Mouse (Mus musculus) megakaryocyte, embryonic 14.5 days (primary cell): ENCODE measurements around the gene Vmn2r71. TPM values are rescaled to one million over a fixed set of nuclear protein-coding genes. Genes with fewer than 3 reads are reported as not detected.

Experiments used
- H3K27me3 ChIP-seq: replicated peaks from 2 replicates; pipeline ENCODE3; 2012; ENCODE audit warnings: inconsistent platforms
- H3K36me3 ChIP-seq: replicated peaks from 2 replicates; pipeline ENCODE3; 2012; ENCODE audit warnings: low read length, inconsistent platforms, mixed read lengths
- H3K4me1 ChIP-seq: 2 replicates; pipeline ENCODE4 v1.6.1; 2012; ENCODE audit warnings: inconsistent platforms
- H3K4me3 ChIP-seq: replicated peaks from 2 replicates; pipeline ENCODE3; 2012; ENCODE audit warnings: moderate library complexity, mild to moderate bottlenecking, inconsistent platforms
- H3K9me3 ChIP-seq: 2 replicates; pipeline ENCODE4 v1.6.1; 2012; ENCODE audit warnings: inconsistent platforms
- FLI1 ChIP-seq: IDR thresholded peaks from 2 replicates; pipeline ENCODE4 v1.6.1; 2012; ENCODE audit warnings: low read length, inconsistent platforms, mixed read lengths
- GATA1 ChIP-seq: IDR thresholded peaks from 3 replicates; pipeline ENCODE4 v1.6.1; 2012; ENCODE audit warnings: mixed read lengths, low read length, inconsistent platforms, borderline replicate concordance
- polyA plus RNA-seq: library from polyadenylated mRNA; stranded (reverse); fragments of >175 nt; gene quantifications from 2 replicates; pipeline ENCODE4 v1.2.3, GENCODE M21; 2012; ENCODE audit warnings: low replicate concordance; ENCODE audit not compliant: insufficient read depth

Gene Vmn2r71
- not detected in 2 replicates for polyA plus RNA-seq

GRCm38 (mm10) chr7:85562787-85563186 is at the start of gene Vmn2r71:
Gene Vmn2r71 (plus strand): TSS chr7:85563087.
- no peak for TF ChIP-seq GATA1
- no peak for TF ChIP-seq FLI1
- H3K9me3 ChIP-seq = no peaks in the 10 kb centered on the region
- no peaks in the 10 kb centered on the region for H3K27me3 ChIP-seq
- no peaks in the 10 kb centered on the region for H3K4me1 ChIP-seq
- H3K4me3 ChIP-seq = no peak within 1 kb of the TSS
- H3K36me3 ChIP-seq = no peaks in the 10 kb centered on the region

DNA sequence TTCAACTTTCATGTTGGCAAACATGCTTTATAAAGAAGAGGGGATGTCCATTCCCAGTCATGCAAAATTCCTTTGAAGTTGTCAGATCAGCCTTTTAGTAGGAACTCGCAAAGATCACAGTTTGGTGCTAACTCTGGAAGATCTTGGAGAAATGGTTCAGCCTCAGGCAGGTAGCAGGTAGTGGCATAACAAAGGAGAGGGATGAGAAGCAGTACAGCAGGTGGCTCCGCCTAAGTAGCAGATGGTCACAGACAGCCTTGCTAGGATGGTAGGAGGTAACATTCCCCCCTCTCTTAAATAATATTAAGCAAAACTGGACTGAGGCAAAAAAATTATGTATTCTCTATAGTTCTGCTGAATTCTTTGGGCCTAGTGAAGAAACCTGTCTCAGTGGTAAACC is 20.8 kb upstream of the Vmn2r71 start:
- no peak for TF ChIP-seq GATA1
- no peak for TF ChIP-seq FLI1
- no peak overlapping the region for H3K4me3 ChIP-seq
- peaks cover 3% of the 10 kb centered on the region for H3K9me3 ChIP-seq
- no peaks in the 10 kb centered on the region for H3K36me3 ChIP-seq
- no peaks in the 10 kb centered on the region for H3K27me3 ChIP-seq
- H3K4me1 ChIP-seq = no peaks in the 10 kb centered on the region

DNA sequence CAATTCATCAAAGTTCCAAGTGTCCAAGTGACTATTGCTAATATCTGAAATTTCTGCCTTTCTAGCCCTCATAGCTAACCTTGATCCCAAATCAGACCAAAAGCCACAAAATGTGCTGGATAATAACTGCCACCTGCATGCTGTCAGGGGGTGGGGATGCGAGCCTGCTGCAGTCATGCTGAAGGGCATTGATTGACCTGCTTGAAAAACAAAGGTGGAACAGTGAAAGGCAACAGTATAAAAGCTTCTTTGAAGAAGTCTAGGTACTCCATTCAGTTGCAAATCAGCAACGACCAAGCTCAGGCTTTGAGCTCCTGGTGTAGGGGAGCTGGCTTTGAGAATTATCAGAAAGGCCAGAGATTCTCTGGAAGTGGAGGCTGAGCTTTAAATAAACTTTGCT is 19.8 kb upstream of the Vmn2r71 start:
- no peaks in the 10 kb centered on the region for H3K27me3 ChIP-seq
- peaks cover 3% of the 10 kb centered on the region for H3K9me3 ChIP-seq
- no peaks in the 10 kb centered on the region for H3K4me1 ChIP-seq
- no peak overlapping the region for H3K4me3 ChIP-seq
- no peaks in the 10 kb centered on the region for H3K36me3 ChIP-seq
- no peak for TF ChIP-seq FLI1
- no peak for TF ChIP-seq GATA1

DNA sequence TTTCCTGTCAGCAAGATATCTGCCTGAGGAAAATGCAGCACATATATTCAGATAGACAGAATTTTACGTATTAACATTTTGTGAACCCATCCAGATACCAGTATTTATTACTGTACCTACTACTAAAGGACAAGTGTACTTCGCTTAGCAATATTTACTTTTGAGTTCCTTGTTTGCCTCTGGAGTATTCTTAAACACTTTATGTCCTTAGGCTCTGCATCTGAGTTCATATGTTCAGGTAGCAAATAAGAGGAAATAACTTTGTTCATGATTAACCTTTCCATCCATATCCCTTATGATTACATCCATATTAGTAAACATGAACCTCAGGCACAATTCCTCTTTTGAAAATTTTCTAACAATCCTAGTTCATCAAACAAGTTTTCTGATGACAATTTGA is 6.2 kb downstream of the Vmn2r71 start, which contains the start of gene Vmn2r70:
TSS of gene Vmn2r70 (minus strand) at position 101 of the 400 bp plus-strand sequence.
- no peaks in the 10 kb centered on the region for H3K36me3 ChIP-seq
- no peaks in the 10 kb centered on the region for H3K4me1 ChIP-seq
- TF ChIP-seq FLI1 (no peak), GATA1 (no peak)
- H3K4me3 ChIP-seq = no peak within 1 kb of the TSS
- H3K9me3 ChIP-seq = no peaks in the 10 kb centered on the region
- no peaks in the 10 kb centered on the region for H3K27me3 ChIP-seq

Other genes with a start within 250 kb of the Vmn2r71 start
- not detected in 2 replicates for gene Vmn2r69, start 147.2 kb upstream of the Vmn2r71 start, polyA plus RNA-seq
- not detected in 2 replicates for gene Vmn2r70, start 6.1 kb downstream of the Vmn2r71 start, polyA plus RNA-seq
- gene Vmn2r72, start 192.0 kb downstream of the Vmn2r71 start, polyA plus RNA-seq = not detected in 2 replicates